Mouse (Mus musculus) liver, embryonic 15.5 days (tissue): ENCODE measurements around the gene Gck. TPM values are rescaled to one million over a fixed set of nuclear protein-coding genes. Genes with fewer than 3 reads are reported as not detected.

Source experiments
- ATAC-seq: fragments of 200-750 bp; cut with Nextera tagmentation; 2 replicates; pipeline ENCODE4 v1.8.0; 2017; ENCODE audit warnings: moderate number of reproducible peaks, mild to moderate bottlenecking, moderate library complexity; ENCODE audit not compliant: insufficient read depth
- H3K27ac ChIP-seq: fragments of 300-500 bp; sonication (generic); replicated peaks from 2 replicates; pipeline ENCODE4 v1.5.1; 2015; ENCODE audit warnings: mild to moderate bottlenecking, inconsistent platforms
- H3K27me3 ChIP-seq: fragments of 300-500 bp; sonication (generic); 2 replicates; pipeline ENCODE4 v1.6.1; 2015; ENCODE audit warnings: mild to moderate bottlenecking, inconsistent platforms
- H3K36me3 ChIP-seq: fragments of 300-500 bp; sonication (generic); replicated peaks from 2 replicates; pipeline ENCODE4 v1.6.1; 2015; ENCODE audit warnings: moderate library complexity, mild to moderate bottlenecking, inconsistent platforms
- H3K4me1 ChIP-seq: fragments of 300-500 bp; sonication (generic); replicated peaks from 2 replicates; pipeline ENCODE4 v1.6.1; 2015; ENCODE audit warnings: inconsistent platforms
- H3K4me2 ChIP-seq: fragments of 300-500 bp; sonication (generic); 2 replicates; pipeline ENCODE4 v1.6.1; 2015; ENCODE audit warnings: moderate library complexity, mild to moderate bottlenecking, inconsistent platforms
- H3K4me3 ChIP-seq: fragments of 300-500 bp; sonication (generic); replicated peaks from 2 replicates; pipeline ENCODE4 v1.5.1; 2015; ENCODE audit warnings: mild to moderate bottlenecking, inconsistent platforms
- H3K9ac ChIP-seq: fragments of 300-500 bp; sonication (generic); 2 replicates; pipeline ENCODE4 v1.6.1; 2015; ENCODE audit warnings: moderate library complexity, mild to moderate bottlenecking, inconsistent platforms
- H3K9me3 ChIP-seq: fragments of 300-500 bp; sonication (generic); replicated peaks from 2 replicates; pipeline ENCODE4 v1.6.1; 2016; ENCODE audit warnings: inconsistent platforms
- WGBS: fragments of 180-500 bp; shearing (Covaris S2); methylation state at CpG from one replicate; pipeline ENCODE4 v1.1.7; 2015; ENCODE audit warnings: mixed read lengths; ENCODE audit not compliant: insufficient replicate concordance; 5-methylcytosine and 5-hydroxymethylcytosine counted together
- polyA plus RNA-seq: library from polyadenylated mRNA; unstranded; fragments of >200 nt; fragmentation: Nextera tagmentation; extraction: Ambion mirVana; gene quantifications from 2 replicates; pipeline ENCODE4 v1.2.1, GENCODE M21; 2015

Gene Gck
- polyA plus RNA-seq, 1 experiment from 2014 or later: 0.41 TPM

DNA sequence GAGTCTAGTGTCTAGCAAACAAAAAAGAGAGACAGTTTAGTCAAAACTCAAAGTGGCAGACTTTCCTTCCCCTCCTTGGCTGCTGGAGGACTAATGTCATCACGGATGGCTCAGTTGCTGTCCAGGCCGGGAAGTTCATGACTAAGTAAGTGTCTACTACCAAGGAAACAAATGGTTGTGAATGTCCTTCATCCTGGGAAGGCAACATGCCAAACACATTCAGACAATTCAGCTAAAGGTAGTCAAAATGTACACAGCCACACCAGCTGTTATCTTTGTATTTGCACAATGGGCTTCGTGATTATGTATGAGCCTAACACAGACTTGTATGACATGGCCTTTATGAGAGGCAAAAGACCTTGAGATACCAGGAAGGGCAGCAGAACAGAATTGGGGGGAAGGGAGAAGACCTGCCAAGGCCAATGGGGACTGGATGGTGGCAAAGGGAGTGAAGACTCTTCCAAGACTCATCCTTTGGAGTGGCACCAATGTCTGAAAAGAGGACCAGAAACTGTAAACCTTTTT, 23.1 kb downstream of the Gck start:
- Histone ChIP-seq H3K9ac (no peak overlapping the region), H3K36me3 (no peaks in the 10 kb centered on the region), H3K9me3 (no peaks in the 10 kb centered on the region), H3K4me1 (no peaks in the 10 kb centered on the region), H3K27ac (no peak overlapping the region), H3K4me2 (no peak overlapping the region), H3K27me3 (no peaks in the 10 kb centered on the region), H3K4me3 (no peak overlapping the region)
- 52% methylated on average over 3 of the region's 3 CpGs for WGBS
- no peak for ATAC-seq

- H3K9me3 ChIP-seq: no peaks in the 10 kb centered on the region
- no peak overlapping the region for H3K4me3 ChIP-seq
- H3K27me3 ChIP-seq: 0 out of 2 replicates have a peak, but pooled peaks cover 7% of the 10 kb centered on the region
- H3K27ac ChIP-seq: no peak overlapping the region
- H3K9ac ChIP-seq: no peak overlapping the region
- no peak for ATAC-seq
- peaks cover 9% of the 10 kb centered on the region; the same call in 1 of the 2 replicates for H3K4me1 ChIP-seq
- WGBS: 53% methylated on average over 8 of the region's 8 CpGs
- H3K36me3 ChIP-seq: no peaks in the 10 kb centered on the region
- H3K4me2 ChIP-seq: no peak overlapping the region
These were observed 25.2 kb downstream of the Gck start for GRCm38 (mm10) chr11:5924699-5925098.

DNA sequence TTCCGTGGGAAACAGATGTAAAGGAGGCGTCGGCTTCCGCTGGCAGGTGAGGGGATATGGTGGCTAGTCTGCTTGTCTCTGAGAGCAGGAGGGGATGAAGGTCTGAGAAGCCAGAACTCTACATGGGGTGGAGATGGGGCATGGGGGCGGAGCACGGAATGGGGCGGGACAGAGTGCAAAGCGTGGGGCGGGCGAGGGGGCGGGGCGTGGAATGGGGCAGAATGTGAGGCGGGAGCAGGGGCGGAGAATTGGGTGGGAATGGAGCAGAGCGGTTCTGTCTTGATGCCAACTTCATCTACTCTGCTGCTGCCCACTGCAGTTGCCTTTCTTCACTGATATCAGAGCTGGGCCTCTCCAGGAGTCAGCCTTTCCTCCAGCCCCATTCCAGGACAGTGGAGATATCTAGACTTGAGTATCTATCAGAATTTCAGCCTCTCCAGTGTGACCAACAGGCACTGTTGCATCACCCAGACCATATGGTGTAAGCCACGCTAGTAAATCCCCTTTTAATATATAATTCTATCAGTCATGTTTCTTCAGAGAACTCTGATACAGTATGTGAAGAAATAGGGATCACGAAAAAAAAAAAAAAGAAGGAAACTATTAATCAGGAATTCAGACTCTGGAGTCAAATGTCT, 29.4 kb downstream of the Gck start:
- Histone ChIP-seq H3K9me3 (no peaks in the 10 kb centered on the region), H3K36me3 (no peaks in the 10 kb centered on the region), H3K27ac (peak overlapping the region; percentile 45; the same call in 1 of the 2 replicates), H3K4me2 (peak overlapping the region; percentile 10; the same call in 1 of the 2 replicates), H3K27me3 (0 out of 2 replicates have a peak, but pooled peaks cover 7% of the 10 kb centered on the region), H3K4me1 (peaks cover 9% of the 10 kb centered on the region; the same call in 1 of the 2 replicates), H3K4me3 (no peak overlapping the region), H3K9ac (no peak overlapping the region)
- WGBS: 34% methylated on average over 17 of the region's 17 CpGs
- peak; percentile 62 for ATAC-seq

GRCm38 (mm10) chr11:5919606-5920005, 30.3 kb downstream of the Gck start:
- 72% methylated on average over 4 of the region's 4 CpGs for WGBS
- ATAC-seq: peak; percentile 79
- no peak overlapping the region for H3K4me3 ChIP-seq

DNA sequence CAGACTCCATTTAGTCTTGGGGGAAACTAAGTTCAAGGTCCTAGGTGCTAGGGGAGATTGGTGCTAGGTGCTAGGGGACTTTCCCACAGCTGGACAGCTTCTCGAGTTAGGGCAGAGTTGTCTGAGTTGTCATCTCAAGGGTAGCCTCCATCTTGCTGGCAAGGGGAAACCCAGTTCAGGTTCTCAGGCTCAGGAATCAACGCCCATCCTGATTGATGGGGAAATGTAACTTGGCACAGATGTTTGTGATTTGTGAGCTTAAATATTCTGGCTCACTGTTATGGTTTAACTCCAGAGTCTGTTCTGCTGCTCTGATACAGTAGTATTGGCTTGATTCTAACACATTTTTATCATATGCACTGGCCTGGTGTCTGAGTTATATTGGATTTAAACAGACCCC, 31.8 kb downstream of the Gck start:
- ATAC-seq: no peak
- no peak overlapping the region for H3K27ac ChIP-seq
- H3K4me3 ChIP-seq: no peak overlapping the region

More at GRCm38 (mm10) chr11:5919606-5920005, 30.3 kb downstream of the Gck start:
- H3K4me2 ChIP-seq: no peak overlapping the region
- H3K36me3 ChIP-seq: no peaks in the 10 kb centered on the region
- H3K27me3 ChIP-seq: 0 out of 2 replicates have a peak, but pooled peaks cover 7% of the 10 kb centered on the region
- peak overlapping the region; percentile 45; the same call in 1 of the 2 replicates for H3K27ac ChIP-seq
- H3K9ac ChIP-seq: no peak overlapping the region
- H3K9me3 ChIP-seq: no peaks in the 10 kb centered on the region
- H3K4me1 ChIP-seq: peaks cover 9% of the 10 kb centered on the region; the same call in 1 of the 2 replicates

GRCm38 (mm10) chr11:5916178-5916548, 33.7 kb downstream of the Gck start:
- Histone ChIP-seq H3K4me3 (no peak overlapping the region), H3K9me3 (no peaks in the 10 kb centered on the region), H3K27me3 (0 out of 2 replicates have a peak, but pooled peaks cover 3% of the 10 kb centered on the region), H3K4me1 (peaks cover 9% of the 10 kb centered on the region; the same call in 1 of the 2 replicates), H3K36me3 (no peaks in the 10 kb centered on the region), H3K27ac (no peak overlapping the region), H3K4me2 (no peak overlapping the region), H3K9ac (no peak overlapping the region)
- ATAC-seq: no peak
- 55% methylated on average over 8 of the region's 8 CpGs for WGBS

More for the DNA sequence above, 31.8 kb downstream of the Gck start:
- no peak overlapping the region for H3K4me2 ChIP-seq
- 50% methylated on average over 2 of the region's 2 CpGs for WGBS
- no peaks in the 10 kb centered on the region for H3K36me3 ChIP-seq
- no peak overlapping the region for H3K9ac ChIP-seq
- H3K4me1 ChIP-seq: peaks cover 9% of the 10 kb centered on the region; the same call in 1 of the 2 replicates
- no peaks in the 10 kb centered on the region for H3K9me3 ChIP-seq
- 0 out of 2 replicates have a peak, but pooled peaks cover 7% of the 10 kb centered on the region for H3K27me3 ChIP-seq

DNA sequence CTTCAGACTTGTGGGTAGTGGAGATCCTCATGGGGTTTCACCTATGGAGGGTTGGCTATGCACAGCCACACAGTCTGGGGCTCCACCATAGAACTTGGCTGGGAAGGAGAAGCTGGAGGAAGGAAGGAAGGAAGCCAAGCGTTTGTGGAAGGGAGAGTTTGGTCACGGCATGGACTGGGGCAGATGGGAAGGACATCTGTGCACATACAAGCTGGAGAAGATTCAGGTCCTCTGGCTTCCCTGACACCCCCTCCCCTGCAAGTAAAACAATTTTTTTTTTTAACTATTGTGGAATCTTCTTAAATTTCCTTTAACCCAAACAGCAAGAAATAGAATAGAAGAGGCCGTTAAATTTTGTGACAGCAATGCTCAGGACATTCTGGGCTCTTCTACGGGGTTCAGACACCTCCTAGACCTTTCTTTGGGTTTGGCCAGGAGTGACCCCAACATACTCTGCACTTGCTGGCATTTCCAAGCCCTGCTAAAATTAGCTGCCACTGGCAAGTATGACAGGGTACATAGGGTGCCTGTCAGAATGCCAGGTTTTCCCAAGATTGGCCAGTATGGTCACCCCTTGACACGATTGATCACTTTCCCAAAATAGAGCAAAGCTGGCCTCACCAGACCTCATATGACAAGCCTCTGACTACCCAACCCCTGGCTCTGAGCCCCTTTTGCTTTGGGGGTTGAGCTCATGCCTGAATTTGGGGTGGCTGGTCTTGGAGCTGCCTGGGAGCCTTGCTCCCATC, 34.3 kb downstream of the Gck start:
- no peak for ATAC-seq
- no peak overlapping the region for H3K27ac ChIP-seq
- no peaks in the 10 kb centered on the region for H3K9me3 ChIP-seq
- no peak overlapping the region for H3K4me2 ChIP-seq
- no peaks in the 10 kb centered on the region for H3K36me3 ChIP-seq
- 51% methylated on average over 5 of the region's 5 CpGs for WGBS
- H3K27me3 ChIP-seq: no peaks in the 10 kb centered on the region
- peaks cover 9% of the 10 kb centered on the region; the same call in 1 of the 2 replicates for H3K4me1 ChIP-seq
- H3K4me3 ChIP-seq: no peak overlapping the region
- no peak overlapping the region for H3K9ac ChIP-seq

- 36% methylated on average over 5 of the region's 5 CpGs for WGBS
- Histone ChIP-seq H3K4me3 (no peak overlapping the region), H3K27ac (no peak overlapping the region), H3K27me3 (no peaks in the 10 kb centered on the region), H3K4me1 (peaks cover 2% of the 10 kb centered on the region; the same call in 1 of the 2 replicates), H3K9ac (no peak overlapping the region), H3K9me3 (no peaks in the 10 kb centered on the region), H3K4me2 (no peak overlapping the region), H3K36me3 (no peaks in the 10 kb centered on the region)
- ATAC-seq: 0 out of 2 replicates have a peak, but pooled peaks have one; percentile 10
These were observed 34.9 kb downstream of the Gck start for GRCm38 (mm10) chr11:5914940-5915339.

DNA sequence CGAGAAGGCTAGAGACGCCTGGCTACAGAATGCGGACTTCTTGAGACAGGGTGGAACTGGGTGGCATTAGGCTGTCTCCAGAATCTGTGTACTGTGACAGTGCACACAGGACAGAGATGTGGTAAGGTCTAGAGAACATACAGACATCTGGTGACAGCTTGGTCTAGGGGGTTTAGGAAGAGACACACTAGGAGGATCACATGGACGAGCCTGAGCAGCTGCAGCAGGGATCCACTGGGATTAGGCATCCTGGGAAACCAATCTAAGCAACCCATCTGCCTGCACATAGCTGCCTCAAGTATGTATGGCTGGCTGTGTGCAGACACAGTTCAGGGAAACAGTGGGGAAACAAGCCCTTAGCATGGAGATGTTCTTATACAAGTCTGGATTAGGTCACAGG, 35.9 kb downstream of the Gck start:
- Histone ChIP-seq H3K4me3 (no peak overlapping the region), H3K9me3 (no peaks in the 10 kb centered on the region), H3K4me2 (no peak overlapping the region), H3K36me3 (no peaks in the 10 kb centered on the region), H3K27ac (no peak overlapping the region), H3K27me3 (no peaks in the 10 kb centered on the region), H3K4me1 (no peaks in the 10 kb centered on the region), H3K9ac (no peak overlapping the region)
- WGBS: 58% methylated on average over 4 of the region's 4 CpGs
- ATAC-seq: no peak

DNA sequence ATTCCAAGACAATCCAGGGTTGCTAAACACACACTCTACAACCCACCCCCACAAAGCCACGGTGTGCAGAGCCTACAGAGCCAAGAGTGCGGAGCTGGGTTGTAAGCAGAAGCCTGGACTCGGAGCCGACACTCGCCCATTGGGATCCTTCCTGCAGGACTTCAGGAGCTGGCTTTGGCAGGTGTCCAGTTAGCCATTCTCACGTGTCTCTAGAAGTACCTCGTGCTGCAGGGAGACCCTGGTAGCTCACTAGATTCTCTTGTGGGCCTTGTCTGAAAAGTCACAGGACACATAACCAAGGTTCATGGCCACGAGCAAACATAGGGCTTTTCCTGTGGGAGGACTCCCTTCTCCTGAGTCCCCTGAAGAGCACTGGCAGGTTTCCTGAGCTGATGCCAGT, 36.6 kb downstream of the Gck start:
- no peaks in the 10 kb centered on the region; the same call in 1 of the 2 replicates for H3K27me3 ChIP-seq
- no peaks in the 10 kb centered on the region for H3K9me3 ChIP-seq
- no peaks in the 10 kb centered on the region for H3K36me3 ChIP-seq
- no peak overlapping the region for H3K4me2 ChIP-seq
- H3K27ac ChIP-seq: no peak overlapping the region
- H3K9ac ChIP-seq: no peak overlapping the region
- 60% methylated on average over 8 of the region's 8 CpGs for WGBS
- ATAC-seq: no peak
- no peak overlapping the region for H3K4me3 ChIP-seq
- no peaks in the 10 kb centered on the region for H3K4me1 ChIP-seq

GRCm38 (mm10) chr11:5912635-5913034, 37.2 kb downstream of the Gck start:
- no peak overlapping the region for H3K4me3 ChIP-seq
- no peak overlapping the region for H3K4me2 ChIP-seq
- H3K27me3 ChIP-seq: no peaks in the 10 kb centered on the region; the same call in 1 of the 2 replicates
- no peaks in the 10 kb centered on the region for H3K9me3 ChIP-seq
- H3K9ac ChIP-seq: no peak overlapping the region
- H3K4me1 ChIP-seq: no peaks in the 10 kb centered on the region
- no peaks in the 10 kb centered on the region for H3K36me3 ChIP-seq
- 24% methylated on average over 5 of the region's 5 CpGs for WGBS
- no peak overlapping the region for H3K27ac ChIP-seq
- ATAC-seq: no peak; the same call in 1 of the 2 replicates
